Mouse (Mus musculus): ENCODE results near the gene Gtpbp1.

Gtpbp1 gene

DNA sequence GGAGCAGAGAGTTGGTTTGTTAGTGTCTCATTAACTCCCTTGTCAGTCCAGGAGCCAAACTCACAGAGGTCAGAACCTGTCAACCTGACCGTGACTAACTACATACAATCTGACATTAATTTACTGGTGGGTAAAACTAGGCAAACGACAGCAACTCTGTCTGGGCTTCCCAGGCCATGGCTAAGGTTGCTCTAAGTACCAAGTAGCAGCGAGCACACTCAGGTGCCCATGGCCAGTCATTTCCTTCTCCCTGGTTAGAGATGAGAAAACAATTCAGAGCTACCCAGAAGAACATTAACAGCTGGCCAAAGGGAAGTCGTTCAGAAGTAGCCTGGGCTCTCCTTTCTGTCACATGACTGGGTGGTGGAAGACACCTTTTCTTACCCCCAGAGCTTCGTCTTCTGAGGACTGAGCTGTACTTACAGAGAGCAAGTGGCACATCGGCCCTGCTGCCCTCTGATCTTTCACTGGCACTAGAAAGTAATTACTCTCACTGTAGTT, 5.5 kb upstream of the Gtpbp1 start:
- DNase-seq (ENCODE audit: low read depth), result no peak

DNA sequence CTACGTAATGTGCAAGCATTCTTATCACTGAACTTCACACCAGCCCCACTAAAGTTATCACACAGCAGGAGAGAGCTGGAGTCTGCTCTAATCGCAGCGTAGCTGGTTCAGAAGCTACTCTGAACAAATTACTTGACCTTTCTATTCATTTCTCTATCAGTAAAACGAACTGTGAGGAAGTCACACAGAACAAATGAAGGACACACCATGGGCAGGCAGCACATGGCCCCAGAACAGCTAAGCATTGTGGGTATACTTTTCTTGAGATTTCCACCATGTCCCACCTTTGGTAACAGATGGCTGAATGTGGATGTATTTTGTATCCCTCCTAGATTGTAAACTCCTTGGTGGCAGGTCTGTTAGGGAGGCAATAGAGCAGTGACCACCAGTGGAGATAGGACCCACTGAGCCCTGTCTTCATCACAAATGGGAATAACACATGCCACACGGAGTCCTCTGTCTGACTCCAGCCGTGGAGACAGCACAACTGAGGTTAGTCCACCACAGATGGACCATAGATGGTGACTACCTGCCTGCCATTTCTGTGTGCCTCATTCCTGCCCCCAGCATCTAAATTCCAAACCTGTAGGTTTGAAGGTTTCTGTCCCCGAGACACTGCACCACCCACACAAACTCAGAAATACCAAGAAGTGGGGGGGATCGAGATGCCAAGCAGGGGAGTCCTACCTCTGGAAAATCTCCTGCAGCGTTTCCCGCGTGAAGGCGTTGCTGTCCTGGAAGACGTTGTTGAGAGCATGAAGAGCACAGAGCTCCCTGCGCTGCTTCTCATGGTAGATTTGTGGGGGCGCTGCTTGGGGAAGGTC, 4.4 kb upstream of the Gtpbp1 start:
- no peak for DNase-seq (ENCODE audit: low read depth)

DNA sequence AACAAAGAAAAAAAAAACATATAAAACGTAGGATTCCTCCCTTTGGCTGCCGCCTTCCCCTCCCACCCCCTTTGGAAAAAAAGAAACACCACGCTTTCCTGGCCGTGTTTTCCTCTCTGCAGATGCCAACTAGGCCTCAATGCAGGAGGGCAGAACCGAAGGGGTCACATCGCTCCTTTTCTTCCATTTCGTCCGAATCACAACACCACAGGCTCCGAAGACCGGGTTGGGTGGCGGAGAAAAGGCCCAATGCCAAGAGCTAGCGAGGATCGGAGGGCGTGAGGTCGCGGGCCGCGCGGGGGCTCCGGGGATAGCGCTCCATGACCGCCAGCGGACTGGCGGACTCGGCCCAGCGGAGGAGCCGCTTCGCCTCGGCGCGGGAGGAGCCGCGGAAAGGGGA, 3.5 kb upstream of the Gtpbp1 start:
- peak; percentile 54 for DNase-seq (ENCODE audit: low read depth)

DNA sequence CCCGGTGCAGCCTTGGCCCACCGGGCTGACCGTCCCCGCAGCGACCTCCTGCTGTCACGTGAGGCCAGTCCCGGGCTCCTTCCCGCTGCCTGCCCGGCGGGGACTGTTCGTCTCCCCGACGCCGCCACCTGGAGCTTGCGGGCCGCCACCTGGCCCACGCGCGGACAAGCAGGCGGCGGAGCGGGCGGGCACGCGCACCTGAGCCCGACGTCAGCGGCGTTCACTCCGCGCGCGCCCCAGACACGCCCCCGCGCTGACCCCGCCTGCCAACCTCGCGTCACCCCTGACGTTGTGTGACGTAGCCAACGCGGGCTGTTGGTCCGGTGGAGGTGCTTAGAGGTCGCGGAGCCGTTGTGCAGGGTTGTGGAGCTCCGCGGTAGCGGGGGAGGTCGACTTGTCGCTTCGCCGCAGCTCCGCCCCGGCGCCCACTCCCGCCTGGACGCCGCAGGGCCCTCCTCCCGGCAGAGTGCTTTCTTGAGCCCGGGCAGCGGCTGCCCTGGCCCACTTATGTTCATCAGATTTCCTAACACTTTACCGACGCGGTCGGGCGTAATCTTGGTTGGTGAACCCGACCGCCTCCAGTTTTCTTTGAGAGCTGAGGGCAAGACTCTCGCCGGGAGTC, 2.9 kb upstream of the Gtpbp1 start, which contains the start of gene Josd1:
Gene Josd1 (minus strand): TSS at position 274 of the 622 bp plus-strand sequence.
- peak; percentile 98 for DNase-seq (ENCODE audit: low read depth)

GRCm38 (mm10) chr15:79688268-79688956, 2.2 kb upstream of the Gtpbp1 start:
- DNase-seq (ENCODE audit: low read depth), result no peak

- no peak for DNase-seq (ENCODE audit: low read depth)
These were observed 801 bp upstream of the Gtpbp1 start for GRCm38 (mm10) chr15:79689662-79690425.

GRCm38 (mm10) chr15:79691023-79691508, 421 bp downstream of the Gtpbp1 start:
- no peak for DNase-seq (ENCODE audit: low read depth)

- DNase-seq (ENCODE audit: low read depth), result no peak
These were observed 1.7 kb downstream of the Gtpbp1 start for GRCm38 (mm10) chr15:79692334-79692733.

- DNase-seq (ENCODE audit: low read depth), result peak; percentile 80
These were observed 3.1 kb downstream of the Gtpbp1 start for GRCm38 (mm10) chr15:79693740-79694139.

DNA sequence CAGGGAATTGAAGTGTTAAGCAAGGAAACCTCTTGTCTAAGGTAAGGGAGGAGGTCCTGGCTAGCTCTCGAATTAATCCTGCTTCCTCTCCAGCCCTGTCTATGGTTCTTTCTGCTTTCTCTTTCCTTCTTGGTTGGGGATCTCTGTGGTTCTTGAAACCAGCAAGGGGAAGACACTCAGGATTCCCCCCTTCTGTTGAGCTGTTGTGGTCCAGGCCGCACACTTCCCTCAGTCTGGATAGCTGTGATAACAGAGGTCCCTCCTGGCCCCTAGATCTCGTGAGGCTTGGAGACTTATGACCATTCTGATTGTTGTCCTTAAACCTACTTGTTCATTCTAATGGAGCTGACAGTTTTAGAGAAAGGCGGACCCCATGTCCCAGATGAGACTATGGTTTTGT, 3.9 kb downstream of the Gtpbp1 start:
- peak; percentile 96 for DNase-seq (ENCODE audit: low read depth)

DNA sequence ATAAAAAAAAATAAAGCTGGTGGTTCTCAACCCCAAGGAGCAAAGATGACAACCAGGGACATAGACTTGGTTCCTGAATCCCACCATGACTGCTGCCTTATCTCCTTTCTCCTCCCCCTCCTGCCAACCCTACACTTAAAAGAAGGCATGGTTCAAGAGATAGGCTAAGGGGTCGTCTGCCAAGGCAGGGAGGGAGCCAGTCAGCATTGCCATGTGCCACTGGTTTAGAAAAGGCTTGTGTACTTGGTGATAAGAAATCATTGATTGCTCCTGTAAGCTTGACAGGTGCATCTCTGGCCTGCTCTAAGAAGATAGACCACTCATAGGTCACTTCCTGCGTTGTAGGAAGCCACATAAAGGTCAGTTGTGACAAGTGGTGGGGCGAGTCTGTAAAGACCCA, 4.9 kb downstream of the Gtpbp1 start:
- peak; percentile 31 for DNase-seq (ENCODE audit: low read depth)

DNA sequence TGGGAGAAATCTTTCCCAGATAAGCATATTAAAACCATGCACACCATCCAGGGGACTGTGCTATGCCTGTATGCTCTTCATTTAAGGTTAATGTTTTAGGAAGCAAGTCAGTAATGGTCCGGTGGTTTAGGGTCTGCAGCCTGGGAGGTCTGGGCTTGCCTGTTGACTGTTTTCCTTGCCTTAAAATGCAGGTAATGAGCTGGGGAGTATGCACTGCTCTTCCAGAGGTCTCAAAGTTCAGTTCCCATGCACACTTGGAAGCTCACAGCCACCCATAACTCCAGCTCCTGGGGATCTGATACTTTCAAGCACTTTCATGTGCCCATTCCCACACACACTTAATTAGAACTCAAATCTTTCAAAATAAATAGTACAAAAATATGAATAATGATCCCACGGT, 5.9 kb downstream of the Gtpbp1 start:
- no peak for DNase-seq (ENCODE audit: low read depth)

DNA sequence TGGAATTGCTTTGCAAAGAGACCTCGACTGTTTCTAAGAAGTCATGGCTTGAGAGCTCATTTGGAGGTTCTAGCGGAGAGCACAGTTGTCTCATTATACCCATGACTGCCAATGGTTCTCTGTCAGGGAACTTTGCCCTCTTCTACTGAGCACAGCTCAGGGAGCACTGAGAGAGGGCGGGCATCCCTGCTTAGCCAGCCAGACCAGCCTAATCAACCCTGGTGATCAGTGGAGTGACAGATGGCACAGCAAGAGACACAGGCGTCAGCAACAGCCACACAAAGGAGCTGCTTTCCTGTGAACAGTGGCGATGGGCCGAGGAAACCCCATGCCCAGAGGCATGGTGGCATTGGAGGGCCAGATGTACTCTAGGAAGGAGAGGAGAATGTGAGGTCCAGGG, 6.4 kb downstream of the Gtpbp1 start:
- no peak for DNase-seq (ENCODE audit: low read depth)

GRCm38 (mm10) chr15:79697558-79698187, 7.0 kb downstream of the Gtpbp1 start:
- DNase-seq (ENCODE audit: low read depth), result peak; percentile 46

- DNase-seq (ENCODE audit: low read depth), result no peak
These were observed 16.1 kb downstream of the Gtpbp1 start for GRCm38 (mm10) chr15:79706603-79707214.

- DNase-seq (ENCODE audit: low read depth), result no peak
These were observed 17.7 kb downstream of the Gtpbp1 start for GRCm38 (mm10) chr15:79708229-79708822.

DNA sequence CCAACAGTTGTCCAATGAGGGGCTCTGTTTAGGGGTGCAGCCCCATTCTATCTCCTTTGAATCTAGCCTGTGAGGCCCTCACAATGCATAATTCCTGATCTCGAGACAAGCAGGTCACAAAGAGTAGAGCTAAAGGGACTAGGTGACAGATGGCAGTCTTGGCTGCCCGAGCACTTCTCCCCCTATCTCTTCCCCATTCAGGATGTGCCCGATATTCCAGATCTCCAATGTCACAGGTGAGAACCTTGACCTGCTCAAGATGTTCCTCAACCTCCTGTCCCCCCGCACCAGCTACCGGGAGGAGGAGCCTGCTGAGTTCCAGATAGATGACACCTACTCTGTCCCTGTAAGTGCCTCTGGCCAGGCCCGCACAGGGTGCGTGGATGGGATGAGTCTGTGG, 25.0 kb downstream of the Gtpbp1 start:
- no peak for DNase-seq (ENCODE audit: low read depth)

GRCm38 (mm10) chr15:79716710-79717109, 26.1 kb downstream of the Gtpbp1 start:
- no peak for DNase-seq (ENCODE audit: low read depth)

- no peak for DNase-seq (ENCODE audit: low read depth)
These were observed 29.6 kb downstream of the Gtpbp1 start for GRCm38 (mm10) chr15:79720267-79720666.

- no peak for DNase-seq (ENCODE audit: low read depth)
These were observed 30.2 kb downstream of the Gtpbp1 start for GRCm38 (mm10) chr15:79720796-79721195.

Data from 416B (cell line).